Mouse (Mus musculus) ES-E14 (cell line): ENCODE data around the gene Grem2.

Source experiments
- CHD2 ChIP-seq: IDR thresholded peaks from 2 replicates; pipeline ENCODE4 v1.6.1; 2014; ENCODE audit warnings: mild to moderate bottlenecking, low read depth, low read length, inconsistent platforms
- HCFC1 ChIP-seq: IDR thresholded peaks from 2 replicates; pipeline ENCODE4 v1.6.1; 2012; ENCODE audit warnings: low read length, inconsistent platforms, borderline replicate concordance; ENCODE audit not compliant: insufficient read depth

- TF ChIP-seq HCFC1 (no peak), CHD2 (no peak)
Measured at GRCm38 (mm10) chr1:174836861-174837260, 84.8 kb downstream of the Grem2 start.
